Mouse (Mus musculus) spleen, postnatal 14 days (tissue): ENCODE results near the gene Usp48.

Experiments used
- DNase-seq, 2 experiments: peaks; one replicate each; pipeline ENCODE4 v3.0.0; 2021 to 2022; ENCODE audit warnings: low spot score in 2 of 2

The Usp48 gene

GRCm38 (mm10) chr4:137609281-137609680 lies 15.7 kb downstream of the Usp48 start:
- DNase-seq: no peak

DNA sequence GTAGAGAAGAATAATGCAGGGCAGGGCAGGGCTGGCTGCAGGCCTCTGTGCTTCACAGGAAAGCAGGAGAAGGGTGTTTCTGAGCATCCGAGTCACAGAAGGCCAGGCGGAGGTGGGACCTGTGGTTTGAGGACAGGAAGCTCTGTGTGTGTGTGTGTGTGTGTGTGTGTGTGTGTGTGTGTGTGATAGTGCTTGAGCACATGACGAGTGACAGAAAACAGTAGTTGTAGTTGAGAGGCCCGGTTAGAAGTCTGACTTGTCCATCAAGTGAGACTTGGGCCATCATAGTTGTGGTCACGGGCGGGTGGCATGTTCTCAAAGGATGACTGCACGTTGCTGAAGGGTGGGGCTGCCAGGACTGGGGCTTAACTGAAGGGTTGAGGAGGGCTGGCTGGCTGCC lies 16.1 kb downstream of the Usp48 start:
- DNase-seq: peak in 1 of 2 experiments; percentile 7

DNA sequence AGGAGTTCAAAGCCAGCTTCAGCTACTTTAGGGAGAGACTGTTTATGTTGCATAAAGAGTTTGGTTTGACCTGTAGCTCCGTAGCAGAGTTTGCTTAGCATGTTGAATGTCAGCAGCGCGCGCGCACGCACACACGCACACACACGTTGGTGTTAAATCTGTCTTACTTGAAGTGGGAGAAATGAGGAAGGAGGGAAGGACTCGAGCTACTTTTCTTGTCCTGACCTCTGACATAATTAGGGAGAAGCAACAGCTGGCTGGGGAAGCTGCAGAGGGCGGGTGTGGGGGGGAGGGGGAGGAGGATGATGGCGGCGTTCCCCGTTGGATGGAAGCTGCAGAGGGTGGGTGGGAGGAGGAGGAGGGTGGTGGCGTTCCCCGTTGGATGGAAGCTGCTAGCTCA lies 16.7 kb downstream of the Usp48 start:
- DNase-seq: no peak

DNA sequence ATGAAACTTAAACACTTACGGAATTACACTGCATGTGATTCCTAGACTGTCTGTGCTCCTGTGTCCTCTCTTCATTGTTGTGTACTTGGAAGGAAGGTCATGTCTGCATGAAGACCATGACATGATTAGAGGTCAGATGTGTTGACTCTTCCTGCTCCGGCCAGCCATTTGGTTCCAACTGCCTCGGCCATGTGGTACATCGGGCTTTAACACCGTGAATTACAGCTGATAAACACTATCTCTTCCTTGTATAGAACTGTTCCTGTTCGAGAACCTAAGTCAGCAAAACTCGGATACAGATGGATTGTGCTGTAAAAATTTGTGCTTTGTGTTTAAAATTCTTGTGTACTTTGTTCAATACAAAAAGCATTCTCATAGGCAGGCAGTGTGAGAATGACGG lies 29.3 kb downstream of the Usp48 start:
- no peak for DNase-seq

DNA sequence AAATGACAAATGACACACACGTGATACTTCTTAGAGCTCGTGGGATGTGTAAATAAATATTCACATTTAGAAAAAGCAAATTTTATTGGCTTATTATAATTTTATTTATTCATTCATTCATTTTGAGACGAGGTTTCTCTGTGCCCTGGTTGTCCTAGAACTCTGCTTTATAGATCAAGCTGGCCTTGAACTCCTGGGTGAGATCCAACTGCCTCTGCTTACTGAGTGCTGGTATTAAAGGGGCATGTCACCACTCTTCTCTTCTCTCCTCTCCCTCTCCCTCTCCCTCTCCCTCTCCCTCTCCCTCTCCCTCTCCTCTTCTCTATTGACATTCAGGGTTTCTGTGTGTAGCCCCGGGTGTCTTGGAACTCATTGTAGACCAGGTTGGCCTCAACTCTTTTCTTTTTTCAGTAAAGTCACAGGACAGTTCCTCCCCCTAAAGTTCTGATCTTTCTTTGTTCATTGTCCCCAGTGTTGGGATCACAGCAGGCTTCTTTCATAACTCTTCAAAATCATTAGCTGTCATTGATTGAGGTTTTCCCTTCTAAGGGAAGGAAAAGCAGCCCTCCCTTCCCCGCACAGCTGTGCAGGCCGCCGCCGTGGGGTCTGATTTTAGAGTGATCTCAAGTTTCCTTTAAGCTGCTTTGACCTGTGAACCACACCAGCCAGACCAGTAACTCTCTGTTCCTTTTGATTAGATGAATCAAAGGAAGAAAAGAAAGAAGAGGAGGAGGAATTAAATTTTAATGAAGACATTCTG lies 34.1 kb downstream of the Usp48 start:
- DNase-seq: no peak

GRCm38 (mm10) chr4:137628400-137628799 lies 34.8 kb downstream of the Usp48 start:
- no peak for DNase-seq

GRCm38 (mm10) chr4:137629354-137629753 lies 35.8 kb downstream of the Usp48 start:
- no peak for DNase-seq

DNA sequence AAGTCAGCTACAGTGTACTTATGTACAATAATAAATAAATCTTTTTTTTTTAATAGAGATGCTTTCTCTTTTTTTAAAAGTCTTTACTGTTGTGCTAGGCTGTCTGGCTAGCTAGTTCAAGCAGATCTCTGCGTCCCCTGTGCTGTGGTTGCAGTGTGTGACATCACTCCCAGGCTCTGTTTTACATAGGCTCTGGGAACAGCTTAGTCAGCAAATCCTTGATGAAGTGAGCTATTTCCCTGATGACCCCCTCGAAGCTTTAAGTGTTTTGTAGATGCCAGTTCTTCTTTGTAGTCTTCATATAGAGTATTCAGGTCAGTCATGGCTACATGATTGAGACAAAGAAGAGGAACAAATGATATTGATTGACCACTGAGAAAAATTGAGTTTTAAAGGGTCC lies 36.6 kb downstream of the Usp48 start:
- DNase-seq: no peak

DNA sequence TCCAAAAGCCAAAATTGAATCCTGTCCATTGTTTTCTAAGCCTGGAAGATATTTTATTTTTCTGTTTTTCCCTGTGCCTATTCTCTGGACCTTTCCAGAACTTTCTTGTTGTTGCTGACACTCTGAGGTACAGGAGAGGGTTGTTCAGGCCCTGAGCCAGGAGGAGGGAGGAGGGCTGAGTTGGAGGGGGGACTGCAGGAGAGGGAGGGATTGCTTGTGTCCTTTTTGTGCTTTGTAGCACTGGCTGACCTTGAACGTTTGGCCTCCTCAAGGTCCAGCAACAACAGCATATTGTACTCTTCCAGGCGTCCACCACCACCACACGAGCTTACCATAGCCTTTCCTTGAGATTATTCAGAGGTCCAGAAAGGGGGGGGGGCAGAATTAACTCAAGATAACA lies 38.0 kb downstream of the Usp48 start:
- DNase-seq: no peak

- DNase-seq: no peak
Observed at GRCm38 (mm10) chr4:137633394-137633793, 39.8 kb downstream of the Usp48 start.

- DNase-seq: no peak
Observed at GRCm38 (mm10) chr4:137636597-137636996, 43.0 kb downstream of the Usp48 start.

GRCm38 (mm10) chr4:137641556-137641955 lies 48.0 kb downstream of the Usp48 start:
- no peak for DNase-seq

GRCm38 (mm10) chr4:137642101-137642500 lies 48.5 kb downstream of the Usp48 start:
- no peak for DNase-seq

- DNase-seq: no peak
Observed at GRCm38 (mm10) chr4:137643459-137643858, 49.9 kb downstream of the Usp48 start.

DNA sequence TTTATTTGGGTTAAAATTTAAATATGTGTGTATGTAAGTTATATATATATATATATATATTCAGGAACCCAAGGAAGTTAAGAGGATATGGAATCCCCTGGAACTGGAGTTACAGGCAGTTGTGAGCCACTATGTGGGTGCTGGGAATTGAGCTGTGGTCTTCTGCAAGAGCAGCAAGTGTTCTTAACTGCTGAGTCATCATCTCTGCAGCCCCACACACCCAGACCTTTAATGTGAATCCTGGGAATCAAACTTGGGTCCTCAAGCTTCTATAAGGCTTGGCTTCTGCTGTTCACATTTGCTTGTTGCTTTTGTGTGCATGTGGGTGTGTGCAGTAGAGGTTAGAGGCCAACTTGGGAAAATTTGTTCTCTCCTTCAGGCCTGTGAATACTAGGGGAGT lies 52.7 kb downstream of the Usp48 start:
- DNase-seq: no peak

DNA sequence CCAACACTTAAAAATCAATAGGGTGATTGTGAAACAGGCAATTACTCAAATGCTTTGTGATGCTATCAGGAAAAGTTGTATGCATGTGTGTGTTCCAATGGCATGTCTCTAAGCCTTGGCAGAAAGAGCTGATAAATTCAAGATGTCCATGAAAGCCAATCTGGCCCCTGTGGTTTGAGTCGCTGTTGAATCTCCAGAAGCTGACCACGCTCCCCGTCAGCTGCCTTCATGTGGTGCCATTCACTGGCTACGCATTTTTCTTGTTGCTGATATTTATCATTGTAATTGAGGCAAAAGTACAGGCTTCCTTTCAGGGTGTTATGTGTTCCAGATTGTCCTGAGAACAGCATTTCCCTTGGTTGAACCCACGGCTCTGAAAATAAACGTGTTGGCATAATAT lies 54.1 kb downstream of the Usp48 start:
- DNase-seq: no peak

GRCm38 (mm10) chr4:137648230-137648629 lies 54.7 kb downstream of the Usp48 start:
- DNase-seq: no peak

DNA sequence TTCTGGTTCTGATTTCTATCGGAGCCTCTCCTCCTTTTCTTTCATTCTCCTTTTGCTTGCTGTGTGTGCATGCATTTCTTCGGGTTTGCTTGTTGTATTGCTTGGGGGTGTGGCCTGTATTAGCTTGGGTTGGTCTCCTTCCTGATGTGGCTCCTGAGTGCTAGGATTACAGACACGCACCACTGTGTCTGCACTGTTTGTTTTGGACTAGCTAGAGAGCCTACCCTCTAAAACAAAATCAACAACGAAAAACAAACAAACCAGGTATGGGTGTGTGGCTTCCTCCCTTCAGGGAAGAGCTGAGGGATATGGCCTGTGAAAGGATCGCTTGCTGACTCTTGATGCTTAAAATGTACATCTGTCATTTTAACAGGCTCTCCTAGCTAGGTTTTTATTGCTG lies 57.4 kb downstream of the Usp48 start:
- DNase-seq: no peak

- no peak for DNase-seq
Observed at GRCm38 (mm10) chr4:137652835-137653346, 59.3 kb downstream of the Usp48 start.

- DNase-seq: no peak
Observed at GRCm38 (mm10) chr4:137655241-137656031, 61.9 kb downstream of the Usp48 start.

GRCm38 (mm10) chr4:137657674-137658073 lies 64.1 kb downstream of the Usp48 start:
- no peak for DNase-seq

- DNase-seq: no peak
Observed at GRCm38 (mm10) chr4:137659541-137659940, 66.0 kb downstream of the Usp48 start.
